ENCODE assay signal across 1 mouse cellular context in the genomic region with DNA sequence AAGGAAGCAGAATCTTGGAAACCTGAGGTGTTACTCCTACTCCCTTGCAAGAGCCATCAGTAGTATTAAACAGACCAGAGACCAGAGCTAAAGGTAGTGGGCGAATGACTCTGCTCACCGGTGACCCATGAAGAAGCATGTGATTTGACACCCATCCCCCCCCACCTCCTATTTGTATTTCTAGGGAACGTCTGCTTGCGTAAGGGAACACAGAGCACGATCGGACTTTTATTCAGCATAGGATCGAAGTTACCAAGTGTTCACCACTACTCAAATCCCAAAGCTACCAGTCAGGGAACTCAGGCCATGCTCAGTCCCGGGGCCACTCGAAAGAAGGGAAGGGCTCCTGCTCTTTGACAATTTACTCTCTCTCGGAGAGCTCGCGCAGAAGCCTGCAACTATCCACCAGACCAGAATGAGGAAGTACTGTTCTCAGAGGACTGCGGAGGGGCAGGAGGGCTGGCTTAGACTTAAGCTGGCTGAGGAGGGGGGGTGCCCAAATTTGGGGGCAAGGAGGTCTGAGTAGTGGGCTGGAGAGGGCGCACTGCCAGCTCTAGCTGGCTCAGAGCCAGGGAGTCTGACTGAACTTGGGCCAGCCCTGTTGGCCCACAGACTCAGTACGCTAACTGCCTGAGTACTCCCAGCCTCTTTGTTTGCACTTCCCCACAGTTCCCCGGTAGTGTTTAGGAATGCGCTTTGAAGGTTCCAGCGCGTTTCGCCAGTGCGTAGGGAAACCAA.
TF ChIP-seq lines count a peak whose summit lies in the region.

No protein-coding gene starts in this region.

TF ChIP-seq in CH12.LX, 34 proteins besides CTCF, POLR2A, EP300 and RAD21 (continued from another document):
- peak; percentile 63; the same call in 1 of the 2 replicates for TF ChIP-seq ELF1 (IDR thresholded peaks at IDR 0.05; ENCODE audit: low read depth, low read length)
- TF ChIP-seq CHD1 (IDR thresholded peaks at IDR 0.05; ENCODE audit: low read depth, low read length): no peak
- TF ChIP-seq ZNF384 (IDR thresholded peaks at IDR 0.05; ENCODE audit: low read depth, low read length): no peak
- TF ChIP-seq SMC3 (IDR thresholded peaks at IDR 0.05; ENCODE audit: low read depth, low read length): no peak; the same call in 1 of the 2 replicates
- 0 out of 2 replicates have a peak, but pooled peaks have one; percentile 12 for TF ChIP-seq HCFC1 (IDR thresholded peaks at IDR 0.05; ENCODE audit: low read depth, low read length)
- TF ChIP-seq MAZ (IDR thresholded peaks at IDR 0.05; ENCODE audit: low read depth, low read length): 0 out of 2 replicates have a peak, but pooled peaks have one; percentile 54
TF ChIP-seq in CH12.LX: peak in this region for 11.
